Mouse (Mus musculus): ENCODE measurements around the gene BC049352. TPM values are rescaled to one million over a fixed set of nuclear protein-coding genes. Genes with fewer than 3 reads are reported as not detected.

BC049352 gene
- polyA plus RNA-seq, 1 experiment from 2014 or later, result not detected

DNA sequence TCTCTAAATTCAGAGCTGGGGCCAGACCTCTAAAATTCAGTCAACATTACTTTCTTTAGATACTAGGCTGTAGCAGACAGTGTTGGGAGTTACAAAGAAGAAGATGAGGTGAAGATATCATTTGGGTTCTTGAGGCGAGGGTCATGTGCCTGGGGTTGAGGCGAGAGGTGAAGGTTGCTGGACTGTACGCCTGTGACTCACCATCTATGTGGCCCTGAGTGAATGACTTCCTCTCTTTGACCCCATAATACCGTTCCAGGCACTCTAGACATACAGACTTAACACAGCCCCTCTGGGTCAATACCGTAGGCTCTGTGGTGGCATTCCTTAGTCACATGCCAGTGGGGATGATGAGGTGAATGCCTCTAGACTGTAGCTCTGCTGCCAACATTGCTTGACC is 100.7 kb downstream of the BC049352 start:
- Histone ChIP-seq H3K4me2 (ENCODE audit: low read length) (no peak overlapping the region), H3K4me3 (ENCODE audit: control insufficient read depth in 1 of 2, insufficient read depth in 1 of 2, low read depth in 1 of 2, low read length in 2 of 2) (no peak overlapping the region), H3K27ac (replicated peaks in 1 of 2; ENCODE audit: control insufficient read depth in 1 of 2, insufficient read depth in 1 of 2, low read depth in 2 of 2, low read length in 2 of 2) (no peak overlapping the region), H3K36me3 (ENCODE audit: control insufficient read depth, insufficient read depth, low read length) (no peaks in the 10 kb centered on the region), H3K9me3 (ENCODE audit: control insufficient read depth, low read length) (no peaks in the 10 kb centered on the region), H3K9ac (ENCODE audit: low read length) (no peak overlapping the region), H3K4me1 (ENCODE audit: control insufficient read depth in 2 of 2, insufficient read depth in 2 of 2, low read length in 2 of 2) (no peaks in the 10 kb centered on the region), H3K27me3 (ENCODE audit: control insufficient read depth, insufficient read depth, low read length) (no peaks in the 10 kb centered on the region)
- no peak for ATAC-seq (ENCODE audit: insufficient number of reproducible peaks, insufficient read depth, low FRiP score, low read depth)
- WGBS, result 80% methylated on average over 5 of the region's 5 CpGs

DNA sequence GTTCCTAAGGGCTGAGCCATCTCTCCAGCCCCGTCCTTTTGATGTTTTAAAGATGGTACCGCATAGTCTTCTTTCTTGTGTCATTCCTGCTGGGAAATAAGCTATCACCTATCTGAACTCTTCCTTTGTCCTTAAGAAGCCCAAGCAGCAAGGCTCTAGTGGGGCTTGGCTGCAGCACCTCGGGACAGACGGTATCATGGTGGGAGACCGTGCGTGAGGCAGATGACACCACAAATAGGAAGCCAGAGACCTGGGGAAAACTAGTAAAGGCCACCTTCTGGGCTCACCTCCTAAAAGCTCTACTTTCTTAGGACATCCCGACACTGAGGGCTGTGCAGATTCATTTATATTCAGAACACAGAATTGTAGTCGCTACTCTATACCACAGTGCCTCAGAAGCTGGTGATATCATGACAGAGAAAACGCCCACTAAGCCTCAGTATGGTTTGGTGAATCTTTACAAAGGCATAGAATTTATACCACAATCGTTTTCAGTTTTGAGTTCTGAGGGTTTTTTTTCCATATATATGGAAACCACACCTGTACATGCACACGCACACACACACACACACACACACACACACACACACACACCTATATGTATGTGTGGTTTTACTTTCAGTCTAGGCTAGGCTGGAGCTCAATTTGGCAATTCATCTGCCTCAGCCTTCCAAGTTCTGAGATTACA is 109.8 kb downstream of the BC049352 start:
- H3K27me3 ChIP-seq (ENCODE audit: control insufficient read depth, insufficient read depth, low read length), result no peaks in the 10 kb centered on the region
- no peak overlapping the region for H3K9ac ChIP-seq (ENCODE audit: low read length)
- no peak overlapping the region for H3K4me2 ChIP-seq (ENCODE audit: low read length)
- no peaks in the 10 kb centered on the region for H3K4me1 ChIP-seq (ENCODE audit: control insufficient read depth in 2 of 2, insufficient read depth in 2 of 2, low read length in 2 of 2)
- H3K36me3 ChIP-seq (ENCODE audit: control insufficient read depth, insufficient read depth, low read length), result no peaks in the 10 kb centered on the region
- WGBS, result 79% methylated on average over 11 of the region's 11 CpGs
- no peak for ATAC-seq (ENCODE audit: insufficient number of reproducible peaks, insufficient read depth, low FRiP score, low read depth)
- no peaks in the 10 kb centered on the region for H3K9me3 ChIP-seq (ENCODE audit: control insufficient read depth, low read length)
- H3K27ac ChIP-seq (replicated peaks in 1 of 2; ENCODE audit: control insufficient read depth in 1 of 2, insufficient read depth in 1 of 2, low read depth in 2 of 2, low read length in 2 of 2), result no peak overlapping the region
- H3K4me3 ChIP-seq (ENCODE audit: control insufficient read depth in 1 of 2, insufficient read depth in 1 of 2, low read depth in 1 of 2, low read length in 2 of 2), result no peak overlapping the region

DNA sequence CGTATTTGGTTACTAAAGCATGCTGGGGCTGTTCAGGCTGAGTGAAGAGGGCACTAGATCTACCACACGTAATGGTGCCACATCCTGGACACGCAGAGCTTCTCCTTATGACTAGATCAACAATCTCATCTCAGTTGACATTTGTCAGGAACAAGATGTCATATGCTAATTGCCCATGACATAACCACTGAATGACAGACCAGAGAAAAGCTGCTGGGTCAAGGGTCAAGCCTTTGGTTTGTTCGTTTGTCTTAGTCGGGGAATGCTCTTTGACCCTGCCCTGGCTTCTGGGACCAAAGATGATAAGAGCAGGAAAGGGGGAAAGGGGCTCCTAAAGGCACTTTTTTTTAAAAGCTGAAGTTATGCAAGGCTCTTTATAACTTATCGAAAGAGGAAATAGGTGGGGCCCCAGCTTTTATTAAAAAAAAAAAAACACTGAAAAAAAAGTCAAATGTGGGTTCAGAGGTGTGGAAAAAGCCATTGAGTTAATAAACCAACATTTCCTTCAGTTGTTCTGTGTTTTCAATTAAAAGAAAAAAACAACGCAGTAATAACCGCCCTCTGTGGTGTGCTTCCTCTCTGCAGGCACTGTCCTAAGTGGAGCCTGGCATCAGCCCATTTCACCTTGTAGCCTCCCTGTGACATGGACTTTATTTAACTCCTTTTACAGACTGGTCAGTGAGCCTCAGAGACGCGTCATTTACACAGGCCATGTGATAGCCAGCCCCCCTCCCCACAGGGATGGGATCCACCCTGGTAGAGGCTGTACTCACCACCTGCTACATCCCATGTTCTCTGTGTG is 112.6 kb downstream of the BC049352 start:
- no peaks in the 10 kb centered on the region for H3K27me3 ChIP-seq (ENCODE audit: control insufficient read depth, insufficient read depth, low read length)
- H3K4me2 ChIP-seq (ENCODE audit: low read length), result no peak overlapping the region
- H3K27ac ChIP-seq (replicated peaks in 1 of 2; ENCODE audit: control insufficient read depth in 1 of 2, insufficient read depth in 1 of 2, low read depth in 2 of 2, low read length in 2 of 2), result no peak overlapping the region
- 48% methylated on average over 10 of the region's 10 CpGs for WGBS
- no peaks in the 10 kb centered on the region for H3K36me3 ChIP-seq (ENCODE audit: control insufficient read depth, insufficient read depth, low read length)
- no peak overlapping the region for H3K4me3 ChIP-seq (ENCODE audit: control insufficient read depth in 1 of 2, insufficient read depth in 1 of 2, low read depth in 1 of 2, low read length in 2 of 2)
- ATAC-seq (ENCODE audit: insufficient number of reproducible peaks, insufficient read depth, low FRiP score, low read depth), result no peak
- no peak overlapping the region for H3K9ac ChIP-seq (ENCODE audit: low read length)
- H3K9me3 ChIP-seq (ENCODE audit: control insufficient read depth, low read length), result no peaks in the 10 kb centered on the region
- H3K4me1 ChIP-seq (ENCODE audit: control insufficient read depth in 2 of 2, insufficient read depth in 2 of 2, low read length in 2 of 2), result no peaks in the 10 kb centered on the region

DNA sequence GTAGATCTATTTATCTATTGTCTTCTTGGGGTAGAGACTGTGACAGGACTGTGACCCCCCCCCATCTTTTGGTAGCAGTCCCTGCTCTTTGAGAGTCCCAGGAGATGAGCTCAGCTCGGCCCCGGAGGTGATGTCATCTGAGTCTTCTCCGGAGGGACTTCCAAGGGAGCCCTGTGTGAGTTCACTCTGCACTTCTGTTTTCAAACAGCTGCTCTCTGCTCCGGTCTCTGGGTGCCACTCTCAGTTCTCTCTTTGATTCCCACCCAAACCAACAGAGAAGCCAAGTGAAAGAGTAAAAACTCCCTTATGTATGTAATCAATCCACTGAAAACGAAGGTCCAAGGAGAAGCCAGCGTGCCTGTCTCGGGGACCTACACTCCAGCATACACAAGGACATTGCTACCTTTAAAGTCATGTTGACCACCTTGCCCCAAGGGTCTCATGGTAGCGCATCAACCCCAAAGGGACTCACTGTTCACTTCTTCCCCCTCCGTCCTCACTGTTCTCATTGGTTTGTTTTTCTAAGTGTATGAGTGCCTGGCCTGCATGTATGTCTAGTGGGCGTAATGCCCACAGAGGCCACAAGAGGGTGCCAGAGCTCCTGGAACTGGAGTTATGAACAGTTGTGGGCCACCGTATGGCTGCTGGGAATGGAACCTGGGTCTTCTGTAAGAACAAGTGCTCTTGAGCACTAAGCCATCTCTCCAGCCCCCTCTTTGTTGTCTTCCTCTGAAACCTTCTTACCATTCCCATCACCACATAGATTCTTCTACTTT is 117.6 kb downstream of the BC049352 start:
- 77% methylated on average over 11 of the region's 11 CpGs for WGBS
- Histone ChIP-seq H3K4me2 (ENCODE audit: low read length) (no peak overlapping the region), H3K4me1 (ENCODE audit: control insufficient read depth in 2 of 2, insufficient read depth in 2 of 2, low read length in 2 of 2) (peaks cover 4 to 5% of the 10 kb centered on the region in 2 experiments; a peak in 3 of 4 replicates), H3K27me3 (ENCODE audit: control insufficient read depth, insufficient read depth, low read length) (no peaks in the 10 kb centered on the region), H3K27ac (replicated peaks in 1 of 2; ENCODE audit: control insufficient read depth in 1 of 2, insufficient read depth in 1 of 2, low read depth in 2 of 2, low read length in 2 of 2) (no peak overlapping the region), H3K36me3 (ENCODE audit: control insufficient read depth, insufficient read depth, low read length) (no peaks in the 10 kb centered on the region), H3K9me3 (ENCODE audit: control insufficient read depth, low read length) (peaks cover 5% of the 10 kb centered on the region), H3K4me3 (ENCODE audit: control insufficient read depth in 1 of 2, insufficient read depth in 1 of 2, low read depth in 1 of 2, low read length in 2 of 2) (no peak overlapping the region), H3K9ac (ENCODE audit: low read length) (no peak overlapping the region)
- ATAC-seq (ENCODE audit: insufficient number of reproducible peaks, insufficient read depth, low FRiP score, low read depth), result no peak

Small RNA genes within 50 kb of the gene (microRNA-seq; reads per million reads assigned to microRNA genes)
- not detected for gene Mir7086

Other genes starting within 250 kb of the BC049352 start
- gene Ube4a, start 216.4 kb upstream of the BC049352 start, polyA plus RNA-seq (2014; fragmentation: Nextera tagmentation; extraction: Ambion mirVana), result 21.7 and 25.7 TPM in 2 replicates
- 0.20 TPM in 1 of 2 replicates, not detected in the other for gene Cd3g, start 201.6 kb upstream of the BC049352 start, polyA plus RNA-seq (2014; fragmentation: Nextera tagmentation; extraction: Ambion mirVana)
- gene Cd3d, start 200.2 kb upstream of the BC049352 start, polyA plus RNA-seq (2014; fragmentation: Nextera tagmentation; extraction: Ambion mirVana), result not detected in 2 replicates
- not detected in 2 replicates for gene Cd3e, start 172.4 kb upstream of the BC049352 start, polyA plus RNA-seq (2014; fragmentation: Nextera tagmentation; extraction: Ambion mirVana)
- 0.59 and 1.1 TPM in 2 replicates for gene Mpzl2, start 142.2 kb upstream of the BC049352 start, polyA plus RNA-seq (2014; fragmentation: Nextera tagmentation; extraction: Ambion mirVana)
- 1.1 and 1.5 TPM in 2 replicates for gene Mpzl3, start 126.8 kb upstream of the BC049352 start, polyA plus RNA-seq (2014; fragmentation: Nextera tagmentation; extraction: Ambion mirVana)
- gene Jaml, start 102.8 kb upstream of the BC049352 start, polyA plus RNA-seq (2014; fragmentation: Nextera tagmentation; extraction: Ambion mirVana), result 0.18 and 0.28 TPM in 2 replicates
- gene Scn2b, start 64.2 kb upstream of the BC049352 start, polyA plus RNA-seq (2014; fragmentation: Nextera tagmentation; extraction: Ambion mirVana), result 1.4 TPM in 2 replicates
- 0.11 TPM in 1 of 2 replicates, not detected in the other for gene Scn4b, start 43.6 kb upstream of the BC049352 start, polyA plus RNA-seq (2014; fragmentation: Nextera tagmentation; extraction: Ambion mirVana)
- gene Tmprss4, start 22.1 kb downstream of the BC049352 start, polyA plus RNA-seq (2014; fragmentation: Nextera tagmentation; extraction: Ambion mirVana), result not detected in 2 replicates
- 0.63 and 1.0 TPM in 2 replicates for gene Il10ra, start 87.1 kb downstream of the BC049352 start, polyA plus RNA-seq (2014; fragmentation: Nextera tagmentation; extraction: Ambion mirVana)
- 0.18 TPM in 1 of 2 replicates, not detected in the other for gene Tmprss13, start 137.1 kb downstream of the BC049352 start, polyA plus RNA-seq (2014; fragmentation: Nextera tagmentation; extraction: Ambion mirVana)
- gene Fxyd6, start 188.2 kb downstream of the BC049352 start, polyA plus RNA-seq (2014; fragmentation: Nextera tagmentation; extraction: Ambion mirVana), result 27.3 and 32.7 TPM in 2 replicates
- 0.92 and 2.0 TPM in 2 replicates for gene Fxyd2, start 217.7 kb downstream of the BC049352 start, polyA plus RNA-seq (2014; fragmentation: Nextera tagmentation; extraction: Ambion mirVana)
- 0.08 and 0.55 TPM in 2 replicates for gene Dscaml1, start 244.6 kb downstream of the BC049352 start, polyA plus RNA-seq (2014; fragmentation: Nextera tagmentation; extraction: Ambion mirVana)

Data from heart, embryonic 14.5 days (tissue).